Mouse (Mus musculus) liver, postnatal 0 days (tissue): ENCODE results near the gene Xpc.

Experiments used
- CTCF ChIP-seq: sonication (generic); IDR thresholded peaks from 2 replicates; pipeline ENCODE4 v1.5.1; 2016; ENCODE audit warnings: antibody characterized with exemption, low read depth
- EP300 ChIP-seq: IDR thresholded peaks from 2 replicates; pipeline ENCODE4 v1.6.1; 2016; ENCODE audit warnings: antibody characterized with exemption, low read depth, mild to moderate bottlenecking

DNA sequence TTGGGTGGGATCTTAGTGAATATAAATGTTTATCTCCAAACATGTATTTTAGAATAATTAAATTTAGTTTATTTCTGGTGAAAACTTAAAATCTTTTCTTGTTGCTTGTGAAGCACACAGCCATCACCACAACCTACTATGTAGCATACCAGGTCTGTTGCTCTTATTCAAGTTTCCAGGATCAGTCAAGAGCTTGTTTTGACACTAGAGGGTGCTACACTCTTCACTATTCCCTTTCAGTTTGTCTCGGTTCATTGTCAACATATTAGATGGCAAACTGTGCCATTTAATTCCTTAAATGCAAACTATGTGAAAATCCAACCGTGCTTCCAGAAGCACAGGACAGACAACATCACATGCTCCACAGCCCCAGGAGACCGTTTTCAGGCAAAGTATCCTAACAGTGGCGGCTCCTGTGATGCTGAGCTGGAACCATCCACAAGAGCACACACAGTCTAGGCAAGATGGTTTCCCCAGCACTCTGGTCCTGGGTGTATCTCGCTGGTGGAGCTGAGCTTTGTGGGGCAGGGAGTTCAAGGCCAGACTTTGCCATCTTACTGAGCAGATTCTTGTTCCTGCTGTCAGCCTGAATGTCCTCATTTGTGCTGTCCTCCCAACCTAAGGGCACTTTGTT, 11.7 kb upstream of the Xpc start:
- no peak for TF ChIP-seq EP300
- TF ChIP-seq CTCF: peak; percentile 73
